Mouse (Mus musculus) adrenal gland, adult 18-20 months (tissue): ENCODE data around the gene Neurod2. TPM values are rescaled to one million over a fixed set of nuclear protein-coding genes. Genes with fewer than 3 reads are reported as not detected.

Experiments used
- DNase-seq, 2 experiments: peaks; one replicate each; pipeline ENCODE4 v3.0.0; 2021 to 2022; ENCODE audit warnings: low spot score in 2 of 2
- total RNA-seq, 2 experiments: library from RNA; stranded (reverse); gene quantifications; 1 replicate in 1 of 2; 2 replicates in 1 of 2; pipeline ENCODE4 v1.2.3; 2021

Neurod2 gene
- total RNA-seq, 2 experiments from 2014 or later: not detected

DNA sequence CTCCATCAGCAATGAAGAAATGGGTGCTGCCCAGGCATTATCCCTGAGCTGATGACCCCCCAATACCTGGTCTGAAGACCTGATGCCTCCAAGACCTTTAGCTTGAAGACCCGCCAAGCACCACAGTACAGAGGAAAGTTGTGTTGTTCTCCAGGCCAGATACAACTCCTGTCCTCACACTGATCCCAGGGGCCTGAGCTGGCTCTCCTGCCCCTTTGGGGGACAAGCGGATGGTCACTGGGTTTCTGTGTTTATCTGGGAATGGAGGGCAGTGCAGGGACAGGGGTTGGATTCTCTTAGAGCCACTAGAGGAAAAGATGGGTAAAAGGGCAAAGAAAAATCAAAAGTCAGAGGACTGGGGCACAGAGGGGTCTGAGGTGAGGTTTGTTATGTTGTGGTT, 9.5 kb downstream of the Neurod2 start:
- DNase-seq: no peak

DNA sequence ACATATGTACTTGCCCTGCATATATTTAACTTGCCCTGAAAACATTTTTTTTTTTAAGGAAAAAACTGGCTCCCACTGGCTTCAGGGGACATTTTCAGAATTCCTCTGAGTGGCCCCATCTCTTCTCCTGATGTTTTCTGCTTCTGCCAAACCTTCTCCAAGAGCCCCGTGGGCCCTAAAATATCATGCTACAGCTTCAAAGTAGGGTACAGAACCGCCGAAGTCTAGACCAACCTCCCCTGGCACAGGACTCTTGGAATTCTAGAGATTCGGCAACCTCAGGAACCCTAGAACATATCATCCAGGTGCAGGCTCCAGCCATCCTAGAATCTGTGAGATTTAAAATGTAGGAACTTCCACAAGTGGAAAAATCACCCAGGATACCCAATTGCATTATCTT, 9.9 kb downstream of the Neurod2 start:
- DNase-seq: no peak

DNA sequence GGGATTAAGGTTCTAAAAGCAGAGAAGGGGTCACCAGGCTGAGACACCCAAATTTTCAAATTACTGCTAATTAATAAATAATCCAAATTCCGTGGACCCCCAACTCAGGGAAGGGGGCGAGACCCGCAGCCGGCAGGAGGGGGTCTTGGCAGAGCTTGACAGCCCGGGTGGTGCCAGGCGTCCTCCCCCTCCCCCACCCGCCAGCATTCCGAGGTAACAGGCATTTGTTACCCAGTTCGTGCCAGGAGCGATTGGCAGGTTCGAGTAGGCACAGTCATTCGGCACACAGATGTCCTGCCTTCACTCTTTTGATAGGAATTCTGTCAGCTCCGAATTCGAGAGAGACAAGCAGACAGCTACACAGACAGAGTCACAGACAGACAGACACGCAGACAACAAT, 10.3 kb downstream of the Neurod2 start:
- DNase-seq: no peak

DNA sequence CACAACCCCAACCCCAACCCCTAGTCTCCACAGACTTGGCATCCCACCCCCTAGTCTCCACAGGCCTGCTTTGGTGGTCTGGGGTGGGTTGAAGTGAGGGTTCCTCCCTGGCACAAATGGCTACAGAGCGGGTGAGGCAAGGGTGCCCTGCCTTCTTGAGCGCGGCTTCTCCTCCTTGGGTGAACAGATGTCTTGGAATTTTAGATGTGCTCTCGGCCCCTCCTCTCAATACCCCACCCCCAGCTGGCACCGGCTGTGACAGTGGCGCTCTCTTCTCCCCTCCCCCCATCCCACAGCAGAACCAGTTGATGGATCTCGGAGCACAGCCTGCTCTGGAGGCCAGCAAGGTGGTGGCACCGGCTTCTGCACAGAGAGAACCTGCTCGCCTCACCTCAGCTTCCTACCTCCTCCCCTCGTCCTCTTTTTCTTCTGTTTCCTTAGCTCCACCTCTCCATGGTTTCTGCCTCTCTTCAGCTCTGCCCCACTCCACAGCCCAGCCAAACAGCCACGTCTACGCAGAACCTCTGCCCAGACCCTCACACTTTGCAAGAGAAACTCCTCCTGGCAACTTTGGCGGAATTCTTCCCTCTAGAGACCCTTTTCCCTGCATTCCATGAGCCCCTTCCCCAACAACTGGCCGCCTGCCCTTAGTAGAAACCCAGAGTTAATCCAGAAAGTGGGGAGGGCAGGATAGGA, 10.9 kb downstream of the Neurod2 start:
- no peak for DNase-seq

DNA sequence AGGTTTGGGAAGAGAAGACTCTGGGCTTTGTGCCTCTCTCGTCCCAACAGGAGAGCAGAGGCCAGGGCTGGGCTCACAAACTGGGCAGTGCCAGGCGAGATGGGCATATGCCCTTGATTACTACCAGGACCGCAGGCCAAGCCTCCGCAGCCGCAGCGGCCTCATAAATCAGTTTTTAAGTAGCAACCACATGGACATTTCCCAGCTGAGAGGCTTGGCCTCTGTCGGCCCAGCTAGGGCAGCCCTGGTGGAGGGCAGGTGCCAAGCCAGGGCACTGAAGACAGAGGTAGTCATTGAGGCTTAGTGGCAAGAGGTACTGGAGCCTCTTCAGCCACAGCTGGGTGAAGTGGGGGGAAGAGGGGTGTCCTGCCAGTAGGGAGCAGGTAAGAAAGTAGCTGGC, 12.0 kb downstream of the Neurod2 start:
- no peak for DNase-seq

DNA sequence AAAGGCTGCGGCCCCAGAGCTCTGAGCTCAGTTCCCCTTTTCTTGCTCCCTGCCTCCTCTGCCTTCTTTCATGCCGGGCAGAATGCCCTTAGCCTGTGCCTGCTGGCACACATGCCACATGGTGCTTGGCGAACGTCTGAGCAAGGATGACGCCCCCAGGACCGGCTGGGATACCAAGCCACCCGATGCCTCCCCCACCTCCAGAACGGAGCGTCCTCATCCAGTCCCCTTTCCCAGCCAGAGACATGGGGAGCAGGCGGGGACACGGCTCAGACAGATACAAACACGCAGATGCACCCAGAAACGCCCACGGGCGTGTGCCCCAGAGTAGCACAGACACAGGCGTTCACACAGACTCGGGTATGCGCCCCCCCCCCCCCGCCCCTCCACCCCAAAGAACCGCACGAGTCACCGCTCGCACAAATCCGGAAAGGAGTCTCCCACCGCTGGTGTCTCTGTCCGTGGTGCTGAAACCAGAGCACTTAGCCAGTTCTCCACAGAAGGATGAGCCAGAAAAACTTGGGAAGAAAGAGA, 15.6 kb downstream of the Neurod2 start:
- DNase-seq: peak; percentile 45 to 67

DNA sequence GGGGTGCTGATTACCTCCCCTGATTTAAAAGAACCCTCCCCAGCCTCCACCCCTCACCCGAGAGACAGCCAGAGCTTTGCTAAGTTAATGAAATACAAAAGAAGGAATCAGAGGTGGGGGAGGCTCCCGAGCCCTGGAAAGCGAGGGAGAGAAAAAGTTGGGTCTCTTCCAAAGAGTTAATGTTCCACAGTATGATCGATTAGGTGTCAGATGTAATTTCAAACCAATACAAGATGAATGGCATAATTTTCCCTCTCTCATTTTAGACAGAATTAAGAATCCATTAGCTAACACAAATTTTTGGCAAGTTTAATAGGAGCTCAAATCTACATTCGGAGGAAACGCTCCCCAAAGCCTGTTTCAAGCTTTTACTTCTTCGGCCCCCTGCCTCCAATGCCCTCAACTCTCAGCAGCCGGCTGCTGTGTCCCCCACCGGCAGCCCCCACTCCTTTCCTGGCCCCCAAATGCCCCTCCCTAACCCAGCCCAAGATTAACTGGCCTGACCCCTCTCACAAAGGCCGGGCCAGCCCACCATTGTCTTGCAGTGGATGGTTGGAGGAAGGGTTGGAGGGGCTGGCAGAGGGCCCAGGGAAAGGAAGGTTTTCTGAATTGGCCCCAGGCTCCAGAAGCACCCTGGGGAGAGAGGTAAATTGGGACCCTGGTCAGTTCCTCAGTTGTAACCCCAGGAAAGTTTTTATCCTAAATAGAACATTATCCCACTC, 30.8 kb downstream of the Neurod2 start:
- DNase-seq: no peak

DNA sequence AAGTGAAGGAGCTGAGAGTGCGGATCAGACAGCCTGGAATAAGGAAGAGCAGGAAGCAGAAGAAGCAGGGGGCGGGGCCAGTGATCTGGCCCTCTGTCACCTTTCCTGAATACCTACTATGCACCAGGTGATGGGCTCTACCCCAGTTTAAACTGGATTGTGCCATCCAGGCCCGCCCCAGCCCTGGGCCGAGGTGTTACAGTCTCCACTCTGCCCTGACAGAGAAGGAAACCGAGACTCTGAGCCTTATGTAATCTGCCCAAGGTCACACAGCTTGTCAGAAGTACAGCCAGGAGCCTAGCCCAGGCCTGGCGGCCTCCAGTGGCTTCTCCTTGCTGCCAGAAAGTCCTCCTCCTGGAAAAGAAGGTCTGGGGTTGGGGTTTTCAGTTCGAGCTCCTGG, 31.7 kb downstream of the Neurod2 start:
- peak in 1 of 2 experiments; percentile 31 for DNase-seq

DNA sequence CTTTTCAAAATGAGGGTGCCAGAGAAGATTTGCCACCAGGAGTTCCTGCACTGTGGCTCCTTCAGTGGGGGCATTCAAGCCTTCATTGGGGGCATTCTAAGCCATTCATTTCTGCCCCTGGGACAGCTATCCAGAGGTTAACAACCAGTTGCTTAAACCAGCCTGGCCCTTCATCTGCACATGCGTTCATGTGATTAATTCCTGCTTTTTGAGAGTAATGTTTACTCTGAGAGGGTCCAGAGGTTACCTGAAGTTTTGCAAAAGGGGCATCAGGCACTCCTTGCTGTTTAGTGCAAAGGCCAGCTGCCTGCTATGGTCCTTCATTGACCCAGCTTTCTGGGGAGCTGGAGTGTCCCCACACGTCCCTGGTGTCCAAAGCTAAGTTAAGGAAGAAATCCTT, 32.5 kb downstream of the Neurod2 start:
- no peak for DNase-seq

DNA sequence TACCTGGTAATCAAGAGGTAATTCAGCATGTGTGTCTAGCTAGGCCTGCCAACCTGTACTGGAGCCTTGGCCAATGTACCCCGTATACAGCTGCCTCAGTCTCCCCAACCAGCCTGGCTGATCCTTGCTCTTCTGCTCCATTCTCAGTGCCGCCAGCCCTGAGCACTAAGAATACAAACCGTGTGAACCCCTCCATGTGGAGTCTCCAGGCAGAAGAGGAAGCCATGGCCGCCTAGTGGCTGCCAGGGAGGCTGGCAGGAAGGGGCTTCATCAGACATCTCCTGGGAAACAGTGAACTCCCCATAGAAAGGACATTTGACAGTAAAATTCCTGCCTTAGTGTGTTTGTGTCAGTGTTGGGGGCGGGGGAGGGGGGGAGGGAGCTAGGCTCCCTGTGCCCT, 33.2 kb downstream of the Neurod2 start:
- no peak for DNase-seq

DNA sequence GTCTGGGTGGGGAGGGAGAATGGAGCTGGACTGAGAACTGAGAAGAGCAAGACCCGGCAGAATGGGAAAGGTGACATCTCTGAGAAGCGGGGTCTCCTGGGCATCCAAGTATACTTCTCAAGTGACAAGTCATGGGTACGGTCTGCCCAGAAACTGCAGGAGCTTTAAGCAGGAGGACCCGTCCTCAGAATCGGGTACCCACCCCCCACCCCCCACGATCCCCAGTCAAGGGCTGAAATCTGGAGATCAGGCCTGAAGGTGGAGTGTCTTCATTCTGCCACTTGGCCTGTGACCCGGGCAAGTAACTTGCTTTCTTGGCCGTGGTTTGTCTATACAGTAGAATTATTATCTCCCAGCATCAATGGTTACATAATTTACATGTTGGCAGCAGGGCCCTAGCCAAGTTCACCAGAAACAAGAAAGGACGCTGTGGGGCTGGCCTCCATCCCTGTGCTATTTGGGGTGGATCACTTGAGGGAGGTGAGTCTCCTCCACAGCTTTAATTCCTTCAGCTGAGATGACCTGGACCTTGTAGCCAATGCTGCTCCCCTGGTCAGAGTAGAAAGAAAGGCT, 34.3 kb downstream of the Neurod2 start:
- no peak for DNase-seq

DNA sequence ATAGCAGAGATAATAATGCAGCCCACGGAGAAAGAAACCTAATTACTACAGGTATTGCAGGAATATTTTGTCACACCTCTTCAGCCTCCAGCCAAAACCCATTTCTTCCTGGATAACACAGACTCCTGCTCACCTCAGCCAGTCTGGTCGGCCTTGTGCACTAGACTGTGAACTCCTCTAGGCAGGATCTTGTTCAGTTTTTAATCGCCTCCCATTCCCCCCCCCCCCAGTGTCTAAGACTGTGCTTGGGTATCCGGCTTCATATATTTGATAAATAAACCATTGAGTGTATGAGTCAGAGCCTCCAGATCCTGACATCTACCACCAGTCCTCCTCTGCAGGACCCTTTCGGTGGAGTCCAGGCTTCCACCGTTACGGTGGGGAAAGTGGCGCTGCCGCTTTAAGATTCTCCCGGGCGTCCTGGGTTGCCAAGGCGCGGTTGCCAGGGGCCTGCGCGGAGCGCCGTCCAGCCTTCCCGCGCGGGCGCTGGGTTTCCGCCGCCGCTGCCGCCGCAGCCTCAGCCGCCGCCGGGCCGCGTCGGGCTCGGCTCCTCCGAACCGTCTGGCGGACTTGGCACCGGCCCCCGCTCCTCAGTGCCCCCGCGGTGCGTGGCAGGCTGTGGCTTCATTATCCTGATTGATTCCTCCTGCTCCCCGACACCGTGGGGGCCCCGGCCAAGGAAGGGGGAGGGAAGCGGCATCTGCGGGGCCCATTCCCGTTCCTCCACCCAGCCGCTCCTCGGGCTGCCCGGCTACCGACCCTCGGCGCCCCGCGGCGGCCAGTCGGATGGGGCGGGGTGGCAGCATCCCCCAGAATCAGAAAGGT, 35.0 kb downstream of the Neurod2 start:
- peak; percentile 69 to 70 for DNase-seq

DNA sequence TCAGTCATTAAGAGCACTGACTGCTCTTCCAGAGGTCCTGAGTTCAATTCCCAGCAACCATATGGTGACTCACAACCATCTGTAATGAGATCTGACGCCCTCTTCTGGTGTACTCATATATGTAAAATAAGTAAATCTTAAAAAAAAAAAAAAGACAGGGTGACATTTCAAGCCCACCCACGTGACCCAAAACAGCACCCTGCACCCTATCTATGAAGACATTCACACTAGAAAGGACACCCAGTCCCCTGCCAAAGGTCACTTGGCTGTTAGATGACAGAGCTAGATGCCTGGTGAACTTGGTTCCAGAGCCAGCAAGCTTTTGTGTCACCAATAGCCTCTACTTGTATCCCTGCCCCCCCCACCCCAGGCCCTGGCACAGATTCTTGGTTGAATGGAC, 36.4 kb downstream of the Neurod2 start:
- no peak for DNase-seq

DNA sequence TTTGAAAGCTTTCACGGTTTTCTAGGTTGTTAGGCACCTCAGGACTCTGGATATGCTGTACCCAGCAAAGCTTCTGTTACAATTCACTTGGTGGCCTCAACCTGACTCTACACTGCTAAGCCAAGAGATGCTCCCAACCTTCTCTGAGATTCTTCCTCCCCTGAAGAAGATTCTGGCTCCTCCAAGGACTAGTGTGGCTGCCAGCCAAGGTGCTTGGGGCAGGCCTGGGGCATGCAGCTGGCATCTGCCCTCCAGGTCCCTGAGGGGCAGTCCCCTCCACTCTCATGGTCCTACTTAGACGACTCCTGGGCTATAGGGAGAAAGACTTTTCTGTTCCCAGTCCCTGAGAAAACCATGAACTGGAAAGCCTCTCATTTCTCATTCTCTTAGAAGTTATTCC, 38.5 kb downstream of the Neurod2 start:
- no peak for DNase-seq

DNA sequence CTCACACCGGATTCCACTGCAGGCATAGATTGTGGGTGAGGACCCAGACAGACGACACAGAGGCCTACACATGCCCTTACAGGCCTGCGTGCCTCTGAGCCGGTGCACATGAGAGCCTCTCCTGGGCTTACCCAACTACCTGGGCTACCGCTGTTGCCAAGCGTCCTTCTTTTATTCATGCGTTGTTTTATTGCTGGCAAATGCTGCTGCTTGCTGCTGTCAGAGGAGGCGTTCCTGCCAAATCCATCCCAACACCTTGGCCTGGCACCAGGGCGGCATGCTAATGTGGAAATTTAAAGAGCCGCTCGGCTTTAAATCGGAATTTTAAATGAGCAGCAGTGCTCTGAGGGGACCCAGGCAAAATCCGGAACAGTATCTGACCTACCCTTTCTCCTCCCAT, 39.6 kb downstream of the Neurod2 start:
- DNase-seq: no peak

DNA sequence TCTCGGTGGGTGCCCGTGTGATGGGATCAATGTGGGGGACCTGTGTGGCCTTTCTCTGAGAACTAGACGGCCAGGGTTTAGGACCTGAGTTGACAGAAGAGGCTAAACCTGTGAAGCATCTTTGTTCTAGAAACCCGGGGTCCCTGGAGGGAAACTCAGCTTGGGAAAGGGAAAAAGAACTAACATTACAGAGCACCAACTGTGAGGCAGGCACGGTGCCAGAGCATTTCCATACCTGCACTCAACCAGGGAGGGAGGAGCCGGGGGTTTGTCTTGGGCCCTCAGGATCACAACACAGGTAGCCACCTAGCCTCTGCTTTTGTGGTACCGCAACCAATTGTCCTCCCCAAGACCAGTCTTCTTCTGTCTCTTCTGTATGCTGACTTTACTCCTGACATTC, 41.5 kb downstream of the Neurod2 start:
- DNase-seq: no peak

DNA sequence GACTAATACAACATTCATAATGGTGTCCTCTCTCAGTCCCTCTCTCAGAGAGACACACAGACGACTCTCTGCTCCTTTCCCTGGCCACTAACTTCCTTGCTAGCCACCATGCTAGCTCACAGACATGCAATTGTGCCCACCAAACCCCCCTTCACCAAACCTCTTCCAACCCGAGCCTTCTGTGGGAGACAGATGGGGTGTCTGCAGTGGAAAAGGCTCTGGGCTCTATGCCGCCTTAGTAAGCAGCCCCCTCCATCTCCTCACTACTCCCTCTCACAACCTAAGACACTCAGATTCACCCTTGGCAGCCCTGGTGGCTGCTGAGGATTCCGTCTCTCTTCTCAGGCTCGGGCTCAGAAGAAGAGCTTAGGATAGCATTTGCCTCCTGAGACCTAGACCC, 41.9 kb downstream of the Neurod2 start:
- no peak for DNase-seq

DNA sequence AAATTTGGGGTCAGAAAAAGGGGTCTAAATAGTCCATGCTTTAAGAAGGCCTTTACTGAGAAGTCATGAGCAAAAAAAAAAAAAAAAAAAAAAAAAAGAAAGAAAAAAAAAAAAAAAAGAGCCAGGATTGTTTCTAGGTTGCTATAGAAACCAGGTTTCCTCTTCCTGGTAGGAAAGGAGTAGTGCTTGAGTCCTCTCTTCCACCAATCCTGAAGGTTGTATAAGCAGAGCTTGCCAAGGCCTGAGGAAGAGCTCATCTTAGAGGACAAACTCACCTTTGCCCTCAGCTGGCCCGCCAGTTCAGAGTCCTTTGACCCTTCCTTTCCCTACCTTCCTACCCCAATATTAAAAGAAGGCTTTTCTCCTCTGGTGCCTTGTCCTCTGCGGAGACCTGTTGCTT, 44.1 kb downstream of the Neurod2 start:
- DNase-seq: no peak

DNA sequence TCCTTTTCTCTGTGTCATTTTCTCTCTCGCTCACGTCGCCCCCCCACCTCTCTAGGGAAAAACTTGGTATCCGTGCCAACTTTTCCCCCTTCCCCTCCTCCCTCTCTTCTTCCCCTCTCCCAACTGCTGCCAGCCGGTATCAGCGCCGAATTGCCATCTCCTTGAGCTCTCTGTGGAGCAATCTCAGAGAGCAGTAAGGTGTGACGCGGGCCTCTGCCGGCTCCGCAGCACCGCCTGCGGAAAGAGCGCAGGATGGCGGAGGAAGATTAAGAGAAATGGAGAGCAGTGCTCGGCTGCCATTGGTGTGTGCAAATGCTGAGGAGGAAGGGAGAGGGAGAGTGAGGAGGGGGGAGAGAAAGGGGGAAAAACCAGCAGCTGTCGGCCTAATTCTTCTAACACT, 45.2 kb downstream of the Neurod2 start:
- no peak for DNase-seq

DNA sequence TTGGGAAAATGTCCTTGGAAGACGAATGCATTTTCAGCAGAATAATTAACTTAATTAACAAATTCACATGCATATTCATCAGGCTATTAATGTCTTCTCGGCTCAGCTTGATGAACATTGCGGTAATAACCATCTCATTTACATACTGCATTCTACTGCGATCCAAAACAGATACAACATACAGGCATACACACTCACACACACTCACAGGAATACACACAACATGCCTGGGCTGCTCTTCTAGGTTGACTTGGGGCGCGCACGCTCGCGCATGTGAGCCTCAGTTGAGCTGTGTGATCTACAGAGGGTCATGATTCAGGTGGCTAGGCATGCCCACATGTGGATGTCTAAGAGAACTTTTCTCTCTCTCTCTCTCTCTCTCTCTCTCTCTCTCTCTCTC, 45.7 kb downstream of the Neurod2 start:
- no peak for DNase-seq
